Mouse (Mus musculus) G1E (cell line): ENCODE results near the gene Mogat1. TPM values are rescaled to one million over a fixed set of nuclear protein-coding genes. Genes with fewer than 3 reads are reported as not detected.
"Not testable (repeated sequence)": the region's sequence is repeated elsewhere in the genome, so short reads cannot be mapped to it uniquely, and the experiment has no call there.

Source experiments
- ATAC-seq: 2 replicates; pipeline ENCODE4 v1.8.0; 2016; ENCODE audit warnings: mild to moderate bottlenecking; ENCODE audit not compliant: insufficient number of reproducible peaks, poor library complexity, low FRiP score, severe bottlenecking; ENCODE audit errors: extremely low read depth
- DNase-seq: peaks from one replicate; pipeline ENCODE4 v3.0.0; 2012; ENCODE audit warnings: low spot score
- H3K27me3 ChIP-seq: 2 replicates; pipeline ENCODE4 v1.6.1; 2012; ENCODE audit warnings: mild to moderate bottlenecking, low read length, inconsistent platforms; ENCODE audit not compliant: insufficient read depth
- H3K36me3 ChIP-seq: replicated peaks from 2 replicates; pipeline ENCODE3; 2012; ENCODE audit warnings: mild to moderate bottlenecking, inconsistent platforms
- H3K4me1 ChIP-seq: 2 replicates; pipeline ENCODE4 v1.6.1; 2012; ENCODE audit warnings: low read depth, low read length, inconsistent platforms, mixed read lengths; ENCODE audit not compliant: insufficient read depth
- H3K4me3 ChIP-seq: 2 replicates; pipeline ENCODE4 v1.5.1; 2012; ENCODE audit warnings: low read depth, mild to moderate bottlenecking, inconsistent platforms, low read length, moderate library complexity, mixed read lengths
- H3K9me3 ChIP-seq: replicated peaks from 2 replicates; pipeline ENCODE4 v1.6.1; 2012; ENCODE audit warnings: inconsistent platforms
- CTCF ChIP-seq: IDR thresholded peaks from 2 replicates; pipeline ENCODE4 v1.5.1; 2012; ENCODE audit warnings: low read depth, low read length, inconsistent platforms, mixed read lengths
- GATA1 ChIP-seq: IDR thresholded peaks from 2 replicates; pipeline ENCODE4 v1.6.1; 2012; ENCODE audit warnings: borderline replicate concordance, low read length, inconsistent platforms, mixed read lengths
- GATA2 ChIP-seq: IDR thresholded peaks from 2 replicates; pipeline ENCODE4 v1.6.1; 2012; ENCODE audit warnings: low read depth, low read length, inconsistent platforms, borderline replicate concordance
- POLR2AphosphoS5 ChIP-seq: IDR thresholded peaks from 2 replicates; pipeline ENCODE4 v1.6.1; 2012; ENCODE audit warnings: low read depth, low read length, inconsistent platforms; ENCODE audit not compliant: insufficient replicate concordance
- TAL1 ChIP-seq: conservative IDR thresholded peaks from 2 replicates; pipeline ENCODE4 v1.6.1; 2012; ENCODE audit warnings: low read depth, low read length, inconsistent platforms, mixed read lengths
- polyA plus RNA-seq: library from polyadenylated mRNA; stranded (reverse); fragments of >175 nt; gene quantifications from 2 replicates; pipeline ENCODE4 v1.2.3, GENCODE M21; 2012
- total RNA-seq, 2 experiments: library from RNA; stranded (forward) in 1 of 2; stranded (reverse) in 1 of 2; fragments of 200-1000 nt in 1 of 2; fragments of >200 nt in 1 of 2; fragmentation: Nextera tagmentation in 1 of 2; gene quantifications; 2 replicates each; pipeline ENCODE4 v1.2.3; 2014 to 2017

The Mogat1 gene
- total and polyA plus RNA-seq, 3 experiments = 0.55 TPM; not detected in 2

DNA sequence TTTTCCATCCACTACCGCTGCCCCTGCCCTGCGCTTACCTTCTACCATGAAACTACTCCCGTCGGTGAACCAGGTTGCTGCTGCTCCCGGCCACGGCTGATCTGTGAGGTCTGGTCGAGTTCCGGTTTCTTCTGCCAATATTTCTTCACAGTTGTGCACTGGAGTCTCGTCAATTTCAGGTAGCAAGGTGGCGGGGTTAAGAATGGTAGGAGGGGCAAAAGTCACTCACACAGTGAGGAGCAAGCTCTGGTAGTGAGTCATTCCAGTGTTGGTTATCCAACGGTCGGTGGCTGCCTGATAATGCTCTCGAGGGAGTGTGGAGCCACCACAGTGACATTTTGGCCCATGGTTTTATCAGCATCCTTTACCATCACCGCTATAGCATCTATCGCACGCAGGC lies 9.8 kb upstream of the Mogat1 start:
- H3K4me3 ChIP-seq = no peak overlapping the region
- no peak for TF ChIP-seq GATA2
- TF ChIP-seq GATA1 = no peak
- no peak for TF ChIP-seq TAL1
- TF ChIP-seq POLR2AphosphoS5 = no peak
- no peak for TF ChIP-seq CTCF
- ATAC-seq = no peak

DNA sequence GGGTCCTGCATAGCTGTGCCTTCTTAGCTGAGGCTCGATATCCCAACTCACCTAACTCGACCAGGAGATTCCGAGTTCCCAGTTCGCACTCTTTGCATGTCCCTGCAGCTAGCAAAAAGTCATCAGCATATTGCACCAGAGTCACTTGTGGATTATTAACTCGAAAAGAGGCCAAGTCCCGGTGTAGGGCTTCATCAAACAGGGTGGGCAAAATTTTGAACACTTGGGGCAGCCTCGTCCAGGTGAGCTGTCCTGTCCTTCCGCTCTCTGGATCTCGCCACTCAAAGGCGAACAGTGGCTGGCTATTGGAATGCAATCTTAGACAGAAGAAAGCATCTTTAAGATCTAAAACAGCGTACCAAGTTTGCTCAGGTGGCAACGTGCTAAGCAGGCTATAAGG lies 8.9 kb upstream of the Mogat1 start:
- not testable (repeated sequence) for H3K4me3 ChIP-seq, H3K4me1 ChIP-seq, DNase-seq, H3K9me3 ChIP-seq, ATAC-seq, H3K36me3 ChIP-seq
- H3K27me3 ChIP-seq = peaks cover 12% of the 10 kb centered on the region

More for the DNA sequence above, 9.8 kb upstream of the Mogat1 start:
- peaks cover 10% of the 10 kb centered on the region; the same call in 1 of the 2 replicates for H3K27me3 ChIP-seq
- DNase-seq = no peak
- no peaks in the 10 kb centered on the region for H3K9me3 ChIP-seq
- no peaks in the 10 kb centered on the region for H3K4me1 ChIP-seq
- H3K36me3 ChIP-seq = no peaks in the 10 kb centered on the region

DNA sequence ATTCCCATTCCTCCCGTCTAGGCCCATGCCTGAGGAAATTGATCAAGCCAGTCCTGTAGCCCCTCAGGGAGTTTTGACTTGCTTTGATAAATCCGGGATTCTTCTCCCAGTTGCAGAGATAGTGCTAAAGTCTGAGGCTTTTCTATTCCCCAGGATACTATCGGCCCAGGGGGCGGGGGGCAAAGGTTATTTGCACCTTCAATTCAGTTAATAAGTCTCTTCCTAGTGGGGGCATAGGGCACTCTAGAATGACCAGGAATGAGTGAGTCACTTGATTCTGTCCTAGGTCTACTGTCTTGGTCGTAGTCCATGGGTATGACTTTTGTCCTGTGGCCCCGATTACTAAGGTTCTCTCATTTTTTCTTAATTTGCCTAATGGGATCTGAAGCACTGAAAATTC lies 8.3 kb upstream of the Mogat1 start:
- no peaks in the 10 kb centered on the region for H3K36me3 ChIP-seq
- DNase-seq = no peak
- peaks cover 13% of the 10 kb centered on the region for H3K27me3 ChIP-seq
- no peaks in the 10 kb centered on the region for H3K9me3 ChIP-seq
- ATAC-seq = no peak
- H3K4me3 ChIP-seq = no peak overlapping the region
- TF ChIP-seq POLR2AphosphoS5 (no peak), GATA1 (no peak), CTCF (no peak), GATA2 (no peak), TAL1 (no peak)
- H3K4me1 ChIP-seq = no peaks in the 10 kb centered on the region

DNA sequence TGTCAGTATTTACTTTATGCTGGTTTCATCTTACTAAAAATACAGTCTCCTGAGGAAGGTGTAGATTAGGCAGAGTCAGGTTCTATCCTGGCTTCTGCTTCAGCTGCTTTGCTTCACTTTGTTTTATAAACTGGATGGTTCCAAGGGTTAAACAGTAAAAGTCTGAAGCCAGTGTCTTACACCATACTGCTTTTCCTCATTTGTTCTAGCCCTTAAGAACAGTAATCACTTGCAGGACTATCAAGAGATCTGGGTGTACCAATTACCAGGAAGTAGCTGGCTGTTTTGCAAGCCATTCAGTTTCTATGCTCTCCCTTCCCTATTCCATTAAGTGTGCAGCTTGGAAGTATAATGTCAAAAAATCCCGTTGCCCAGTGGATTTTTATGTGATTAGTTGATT lies 3.7 kb upstream of the Mogat1 start:
- DNase-seq (no peak), ATAC-seq (no peak)
- no peak for TF ChIP-seq GATA1
- no peak for TF ChIP-seq POLR2AphosphoS5
- no peak for TF ChIP-seq CTCF
- TF ChIP-seq GATA2 = no peak
- TF ChIP-seq TAL1 = no peak

DNA sequence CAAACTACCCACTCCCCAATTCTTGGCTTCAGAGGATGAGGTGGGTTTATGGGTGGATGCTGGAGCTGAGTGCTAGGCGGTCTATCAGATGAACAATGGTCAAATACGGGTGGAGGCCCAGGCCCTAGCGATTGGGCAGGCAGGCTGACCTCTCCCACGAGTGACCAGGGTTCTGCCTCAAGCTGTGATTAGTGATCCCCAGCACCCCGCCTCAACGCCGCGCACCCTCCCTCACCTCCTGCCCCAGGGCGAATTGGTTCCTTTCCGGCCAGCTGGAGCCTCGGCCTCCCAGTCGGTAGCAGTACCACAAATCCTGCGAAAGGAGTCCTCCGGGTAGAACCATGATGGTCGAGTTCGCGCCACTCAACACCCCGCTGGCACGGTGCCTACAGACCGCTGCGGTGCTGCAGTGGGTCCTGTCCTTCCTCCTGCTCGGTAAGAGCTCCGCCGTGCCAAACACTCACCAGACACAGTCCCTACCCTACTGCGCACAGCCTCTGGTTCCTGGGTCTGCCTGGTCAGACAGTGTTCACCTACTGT lies 900 bp downstream of the Mogat1 start, which contains the start of gene BC035947:
TSS of gene BC035947 (minus strand) at position 538 of the 540 bp plus-strand sequence.
- no peaks in the 10 kb centered on the region for H3K4me1 ChIP-seq
- TF ChIP-seq GATA2 = no peak
- no peak; the same call in 1 of the 2 replicates for TF ChIP-seq POLR2AphosphoS5
- TF ChIP-seq CTCF = no peak
- TF ChIP-seq GATA1 = no peak
- no peak for TF ChIP-seq TAL1
- DNase-seq (no peak), ATAC-seq (no peak)
- no peaks in the 10 kb centered on the region for H3K9me3 ChIP-seq
- no peaks in the 10 kb centered on the region for H3K36me3 ChIP-seq
- peaks cover 13% of the 10 kb centered on the region for H3K27me3 ChIP-seq
- no peak within 1 kb of the TSS for H3K4me3 ChIP-seq

More for the DNA sequence above, 3.7 kb upstream of the Mogat1 start:
- Histone ChIP-seq H3K36me3 (no peaks in the 10 kb centered on the region), H3K4me1 (no peaks in the 10 kb centered on the region), H3K4me3 (no peak overlapping the region), H3K27me3 (peaks cover 13% of the 10 kb centered on the region), H3K9me3 (no peaks in the 10 kb centered on the region)

DNA sequence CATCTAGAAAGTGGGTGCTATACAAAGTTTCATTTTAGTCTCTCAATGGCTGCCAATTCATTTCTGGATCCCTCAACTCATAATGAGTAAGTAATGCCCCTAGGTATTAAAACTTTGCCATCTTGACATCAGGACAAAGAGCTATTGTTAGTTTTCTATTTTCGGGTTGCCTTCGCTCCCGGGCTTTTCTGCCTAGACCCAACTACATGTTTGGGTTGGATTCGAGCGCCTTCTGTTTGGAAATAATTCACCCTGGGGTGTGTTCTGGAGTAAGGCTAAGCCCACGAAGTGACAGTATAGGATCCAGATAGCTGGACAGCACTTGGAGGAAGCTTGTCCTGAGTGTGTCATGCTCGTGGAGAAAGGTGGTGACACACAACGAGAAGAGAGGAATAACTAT lies 2.0 kb downstream of the Mogat1 start:
- H3K27me3 ChIP-seq = peaks cover 10% of the 10 kb centered on the region; the same call in 1 of the 2 replicates
- DNase-seq = no peak
- no peaks in the 10 kb centered on the region for H3K9me3 ChIP-seq
- H3K4me1 ChIP-seq = no peaks in the 10 kb centered on the region
- TF ChIP-seq POLR2AphosphoS5 (no peak), CTCF (no peak), GATA2 (no peak), GATA1 (no peak), TAL1 (no peak)
- no peak overlapping the region for H3K4me3 ChIP-seq
- no peak for ATAC-seq
- no peaks in the 10 kb centered on the region for H3K36me3 ChIP-seq
